Mouse (Mus musculus): ENCODE results near the gene Lhfpl3. TPM values are rescaled to one million over a fixed set of nuclear protein-coding genes. Genes with fewer than 3 reads are reported as not detected.

Gene Lhfpl3
- polyA plus RNA-seq, 1 experiment: 0.14 TPM

- 66% methylated on average over 1 of the region's 1 CpGs for WGBS
- TF ChIP-seq CTCF (IDR thresholded peaks at IDR 0.05; ENCODE audit: extremely low read depth, insufficient read length, insufficient replicate concordance, low read depth, low read length) (no peak), POLR2A (IDR thresholded peaks at IDR 0.05; ENCODE audit: low read depth, low read length) (no peak)
Observed at GRCm38 (mm10) chr5:22795361-22795760, 49.5 kb downstream of the Lhfpl3 start.

GRCm38 (mm10) chr5:22813426-22813825, 67.6 kb downstream of the Lhfpl3 start:
- Histone ChIP-seq H3K27me3 (ENCODE audit: control insufficient read depth, insufficient read depth, low read length) (no peaks in the 10 kb centered on the region), H3K27ac (ENCODE audit: insufficient read depth, low read depth, low read length) (no peak overlapping the region), H3K4me1 (ENCODE audit: control insufficient read depth, insufficient read depth, insufficient read length, low read length) (no peaks in the 10 kb centered on the region), H3K36me3 (ENCODE audit: control insufficient read depth, insufficient read depth, low read length) (no peaks in the 10 kb centered on the region), H3K4me3 (ENCODE audit: low read depth, low read length) (no peak overlapping the region)
- TF ChIP-seq POLR2A (IDR thresholded peaks at IDR 0.05; ENCODE audit: low read depth, low read length) (no peak), CTCF (IDR thresholded peaks at IDR 0.05; ENCODE audit: extremely low read depth, insufficient read length, insufficient replicate concordance, low read depth, low read length) (no peak)
- 75% methylated on average over 4 of the region's 4 CpGs for WGBS

More at GRCm38 (mm10) chr5:22795361-22795760, 49.5 kb downstream of the Lhfpl3 start:
- no peak overlapping the region for H3K27ac ChIP-seq (ENCODE audit: insufficient read depth, low read depth, low read length)
- no peaks in the 10 kb centered on the region for H3K27me3 ChIP-seq (ENCODE audit: control insufficient read depth, insufficient read depth, low read length)
- no peak overlapping the region for H3K4me3 ChIP-seq (ENCODE audit: low read depth, low read length)
- H3K4me1 ChIP-seq (ENCODE audit: control insufficient read depth, insufficient read depth, insufficient read length, low read length): no peaks in the 10 kb centered on the region
- no peaks in the 10 kb centered on the region for H3K36me3 ChIP-seq (ENCODE audit: control insufficient read depth, insufficient read depth, low read length)

- WGBS: 77% methylated on average over 3 of the region's 3 CpGs
- no peaks in the 10 kb centered on the region for H3K4me1 ChIP-seq (ENCODE audit: control insufficient read depth, insufficient read depth, insufficient read length, low read length)
- no peaks in the 10 kb centered on the region for H3K36me3 ChIP-seq (ENCODE audit: control insufficient read depth, insufficient read depth, low read length)
- no peak overlapping the region for H3K27ac ChIP-seq (ENCODE audit: insufficient read depth, low read depth, low read length)
- no peaks in the 10 kb centered on the region for H3K27me3 ChIP-seq (ENCODE audit: control insufficient read depth, insufficient read depth, low read length)
- no peak for TF ChIP-seq POLR2A (IDR thresholded peaks at IDR 0.05; ENCODE audit: low read depth, low read length)
- TF ChIP-seq CTCF (IDR thresholded peaks at IDR 0.05; ENCODE audit: extremely low read depth, insufficient read length, insufficient replicate concordance, low read depth, low read length): no peak
- H3K4me3 ChIP-seq (ENCODE audit: low read depth, low read length): no peak overlapping the region
Observed at GRCm38 (mm10) chr5:22829822-22830450, 84.1 kb downstream of the Lhfpl3 start.

GRCm38 (mm10) chr5:22851572-22851971, 105.7 kb downstream of the Lhfpl3 start:
- H3K4me3 ChIP-seq (ENCODE audit: low read depth, low read length): no peak overlapping the region
- H3K36me3 ChIP-seq (ENCODE audit: control insufficient read depth, insufficient read depth, low read length): no peaks in the 10 kb centered on the region
- TF ChIP-seq CTCF (IDR thresholded peaks at IDR 0.05; ENCODE audit: extremely low read depth, insufficient read length, insufficient replicate concordance, low read depth, low read length) (no peak), POLR2A (IDR thresholded peaks at IDR 0.05; ENCODE audit: low read depth, low read length) (no peak)
- no peaks in the 10 kb centered on the region for H3K27me3 ChIP-seq (ENCODE audit: control insufficient read depth, insufficient read depth, low read length)
- H3K27ac ChIP-seq (ENCODE audit: insufficient read depth, low read depth, low read length): no peak overlapping the region
- H3K4me1 ChIP-seq (ENCODE audit: control insufficient read depth, insufficient read depth, insufficient read length, low read length): no peaks in the 10 kb centered on the region
- 50% methylated on average over 14 of the region's 14 CpGs for WGBS

- H3K27me3 ChIP-seq (ENCODE audit: control insufficient read depth, insufficient read depth, low read length): no peaks in the 10 kb centered on the region
- TF ChIP-seq POLR2A (IDR thresholded peaks at IDR 0.05; ENCODE audit: low read depth, low read length) (no peak), CTCF (IDR thresholded peaks at IDR 0.05; ENCODE audit: extremely low read depth, insufficient read length, insufficient replicate concordance, low read depth, low read length) (no peak)
- no peak overlapping the region for H3K27ac ChIP-seq (ENCODE audit: insufficient read depth, low read depth, low read length)
- no peaks in the 10 kb centered on the region for H3K36me3 ChIP-seq (ENCODE audit: control insufficient read depth, insufficient read depth, low read length)
- H3K4me1 ChIP-seq (ENCODE audit: control insufficient read depth, insufficient read depth, insufficient read length, low read length): no peaks in the 10 kb centered on the region
- no peak overlapping the region for H3K4me3 ChIP-seq (ENCODE audit: low read depth, low read length)
- 83% methylated on average over 2 of the region's 2 CpGs for WGBS
Observed at GRCm38 (mm10) chr5:22853503-22853902, 107.6 kb downstream of the Lhfpl3 start.

GRCm38 (mm10) chr5:22856480-22856879, 110.6 kb downstream of the Lhfpl3 start:
- H3K36me3 ChIP-seq (ENCODE audit: control insufficient read depth, insufficient read depth, low read length): no peaks in the 10 kb centered on the region
- no peaks in the 10 kb centered on the region for H3K4me1 ChIP-seq (ENCODE audit: control insufficient read depth, insufficient read depth, insufficient read length, low read length)
- H3K4me3 ChIP-seq (ENCODE audit: low read depth, low read length): no peak overlapping the region
- no peak overlapping the region for H3K27ac ChIP-seq (ENCODE audit: insufficient read depth, low read depth, low read length)
- H3K27me3 ChIP-seq (ENCODE audit: control insufficient read depth, insufficient read depth, low read length): no peaks in the 10 kb centered on the region
- 26% methylated on average over 4 of the region's 4 CpGs for WGBS
- TF ChIP-seq POLR2A (IDR thresholded peaks at IDR 0.05; ENCODE audit: low read depth, low read length) (no peak), CTCF (IDR thresholded peaks at IDR 0.05; ENCODE audit: extremely low read depth, insufficient read length, insufficient replicate concordance, low read depth, low read length) (no peak)

- Histone ChIP-seq H3K4me1 (ENCODE audit: control insufficient read depth, insufficient read depth, insufficient read length, low read length) (no peaks in the 10 kb centered on the region), H3K27me3 (ENCODE audit: control insufficient read depth, insufficient read depth, low read length) (no peaks in the 10 kb centered on the region), H3K27ac (ENCODE audit: insufficient read depth, low read depth, low read length) (no peak overlapping the region), H3K4me3 (ENCODE audit: low read depth, low read length) (no peak overlapping the region), H3K36me3 (ENCODE audit: control insufficient read depth, insufficient read depth, low read length) (no peaks in the 10 kb centered on the region)
- 56% methylated on average over 1 of the region's 1 CpGs for WGBS
- TF ChIP-seq POLR2A (IDR thresholded peaks at IDR 0.05; ENCODE audit: low read depth, low read length) (no peak), CTCF (IDR thresholded peaks at IDR 0.05; ENCODE audit: extremely low read depth, insufficient read length, insufficient replicate concordance, low read depth, low read length) (no peak)
Observed at GRCm38 (mm10) chr5:22861399-22861798, 115.5 kb downstream of the Lhfpl3 start.
